Mouse (Mus musculus) spleen, adult 2 months (tissue): ENCODE data around the gene Lyst.

ENCODE experiments used
- CTCF ChIP-seq: fragments of 200-500 bp; IDR thresholded peaks from 2 replicates; pipeline ENCODE4 v1.5.1; 2011; ENCODE audit warnings: mild to moderate bottlenecking, inconsistent platforms; ENCODE audit not compliant: insufficient read depth, insufficient read length, insufficient replicate concordance; ENCODE audit errors: extremely low read depth
- POLR2A ChIP-seq: fragments of 200-500 bp; IDR thresholded peaks from 2 replicates; pipeline ENCODE4 v1.6.1; 2011; ENCODE audit warnings: low read depth, low read length, inconsistent platforms

GRCm38 (mm10) chr13:13576469-13577205, 13.6 kb upstream of the Lyst start:
- TF ChIP-seq CTCF (no peak), POLR2A (no peak)
